Mouse (Mus musculus): ENCODE data around the gene Mrm1.
A peak's percentile ranks its signal among the peaks of the same experiment; 100 is the strongest.

Mrm1 gene

GRCm38 (mm10) chr11:84813724-84814510, 5.4 kb downstream of the Mrm1 start:
- peak; percentile 67 to 70 for DNase-seq (ENCODE audit: low read depth in 2 of 2, low spot score in 2 of 2)

GRCm38 (mm10) chr11:84804373-84804772, 14.9 kb downstream of the Mrm1 start:
- DNase-seq (ENCODE audit: low read depth in 2 of 2, low spot score in 2 of 2), result no peak

GRCm38 (mm10) chr11:84797627-84798353, 21.5 kb downstream of the Mrm1 start:
- DNase-seq (ENCODE audit: low read depth in 2 of 2, low spot score in 2 of 2), result peak; percentile 55 to 65

- no peak for DNase-seq (ENCODE audit: low read depth in 2 of 2, low spot score in 2 of 2)
Observed at GRCm38 (mm10) chr11:84797026-84797425, 22.3 kb downstream of the Mrm1 start.

GRCm38 (mm10) chr11:84794496-84795113, 24.7 kb downstream of the Mrm1 start:
- no peak for DNase-seq (ENCODE audit: low read depth in 2 of 2, low spot score in 2 of 2)

- DNase-seq (ENCODE audit: low read depth in 2 of 2, low spot score in 2 of 2), result no peak
Observed at GRCm38 (mm10) chr11:84793545-84793944, 25.8 kb downstream of the Mrm1 start.

GRCm38 (mm10) chr11:84790383-84790782, 28.9 kb downstream of the Mrm1 start:
- DNase-seq (ENCODE audit: low read depth in 2 of 2, low spot score in 2 of 2), result no peak

GRCm38 (mm10) chr11:84780143-84780870, 39.0 kb downstream of the Mrm1 start:
- DNase-seq (ENCODE audit: low read depth in 2 of 2, low spot score in 2 of 2), result no peak

GRCm38 (mm10) chr11:84775560-84775959, 43.8 kb downstream of the Mrm1 start:
- no peak for DNase-seq (ENCODE audit: low read depth in 2 of 2, low spot score in 2 of 2)

GRCm38 (mm10) chr11:84774870-84775514, 44.3 kb downstream of the Mrm1 start:
- DNase-seq (ENCODE audit: low read depth in 2 of 2, low spot score in 2 of 2), result no peak

- no peak for DNase-seq (ENCODE audit: low read depth in 2 of 2, low spot score in 2 of 2)
Observed at GRCm38 (mm10) chr11:84767898-84768297, 51.4 kb downstream of the Mrm1 start.

- no peak for DNase-seq (ENCODE audit: low read depth in 2 of 2, low spot score in 2 of 2)
Observed at GRCm38 (mm10) chr11:84765125-84765524, 54.2 kb downstream of the Mrm1 start.

- no peak for DNase-seq (ENCODE audit: low read depth in 2 of 2, low spot score in 2 of 2)
Observed at GRCm38 (mm10) chr11:84764527-84764961, 54.8 kb downstream of the Mrm1 start.

- DNase-seq (ENCODE audit: low read depth in 2 of 2, low spot score in 2 of 2), result no peak
Observed at GRCm38 (mm10) chr11:84764116-84764515, 55.2 kb downstream of the Mrm1 start.
